Mouse (Mus musculus) inflammation-experienced regulatory T-cells (primary cell): Measurements from ENCODE around the gene Cytip. TPM values are rescaled to one million over a fixed set of nuclear protein-coding genes. Genes with fewer than 3 reads are reported as not detected.

Experiments used
- polyA plus RNA-seq, 2 experiments: library from polyadenylated mRNA; unstranded; fragments of 100-300 nt; shearing (Covaris generic); gene quantifications; one replicate each; pipeline ENCODE4 v1.2.1; 2017

Cytip gene
- polyA plus RNA-seq: 100 to 1,000 TPM; 418 to 615 TPM

GRCm38 (mm10) chr2:58195346-58195745, at the start of gene Cytip:
Cytip (minus strand) TSS chr2:58195532.

Other genes starting within 250 kb of the Cytip start
- gene Galnt5, start 197.6 kb downstream of the Cytip start, polyA plus RNA-seq: under 1 TPM in 1 of 2 experiments, not detected in 1; 0.29 TPM
- gene Ermn, start 142.7 kb downstream of the Cytip start, polyA plus RNA-seq: under 1 TPM in 1 of 2 experiments, not detected in 1; 0.08 TPM
- gene Acvr1c, start 162.4 kb upstream of the Cytip start, polyA plus RNA-seq: under 1 TPM; 0.29 to 0.41 TPM